Mouse (Mus musculus): ENCODE results near the gene Sft2d2.
A peak's percentile ranks its signal among the peaks of the same experiment; 100 is the strongest.

GRCm38 (mm10) chr1:165132187-165132877 lies 61.9 kb downstream of the Sft2d2 start:
- TF ChIP-seq POLR2A (IDR thresholded peaks at IDR 0.05; ENCODE audit: extremely low read depth, insufficient read depth, low read length) (no peak), CTCF (IDR thresholded peaks at IDR 0.05; ENCODE audit: low read depth, low read length) (peak; percentile 68)

Data from liver, adult 2 months (tissue).